Mouse (Mus musculus) embryonic fibroblast, embryonic 13.5 days (primary cell): Measurements from ENCODE around the gene Rhof. TPM values are rescaled to one million over a fixed set of nuclear protein-coding genes. Genes with fewer than 3 reads are reported as not detected.
A peak's percentile ranks its signal among the peaks of the same experiment; 100 is the strongest.

Experiments used
- H3K27ac ChIP-seq: 2 replicates; pipeline ENCODE4 v1.5.1; 2012; ENCODE audit warnings: low read length, control low read depth, inconsistent platforms; ENCODE audit not compliant: insufficient read depth
- H3K4me1 ChIP-seq: 2 replicates; pipeline ENCODE4 v1.6.1; 2011; ENCODE audit warnings: low read length; ENCODE audit not compliant: control insufficient read depth, insufficient read depth
- H3K4me3 ChIP-seq: 2 replicates; pipeline ENCODE4 v1.5.1; 2011; ENCODE audit warnings: mild to moderate bottlenecking, control low read depth, low read length; ENCODE audit not compliant: insufficient read depth
- CTCF ChIP-seq: IDR thresholded peaks from 2 replicates; pipeline ENCODE4 v1.5.1; 2011; ENCODE audit warnings: mild to moderate bottlenecking, control low read depth, low read length, moderate library complexity, borderline replicate concordance; ENCODE audit not compliant: insufficient read depth
- POLR2A ChIP-seq: IDR thresholded peaks from 2 replicates; pipeline ENCODE4 v1.6.1; 2011; ENCODE audit warnings: low read depth, mild to moderate bottlenecking, control low read depth, low read length, moderate library complexity
- polyA plus RNA-seq: library from polyadenylated mRNA; stranded (reverse); fragments of >200 nt; gene quantifications from 2 replicates; pipeline ENCODE4 v1.2.4, GENCODE M21; 2011; ENCODE audit warnings: low read depth; ENCODE audit not compliant: missing spikeins, insufficient read length

Rhof gene
- polyA plus RNA-seq, 1 experiment: 2.3 TPM

- TF ChIP-seq POLR2A (peak; percentile 77), CTCF (peak; percentile 79)
- peaks cover 13% of the 10 kb centered on the region; the same call in 1 of the 2 replicates for H3K4me1 ChIP-seq
- peak overlapping the region; percentile 40 for H3K4me3 ChIP-seq
- H3K27ac ChIP-seq: no peak overlapping the region
These were observed 17.2 kb upstream of the Rhof start for GRCm38 (mm10) chr5:123149451-123150400.

DNA sequence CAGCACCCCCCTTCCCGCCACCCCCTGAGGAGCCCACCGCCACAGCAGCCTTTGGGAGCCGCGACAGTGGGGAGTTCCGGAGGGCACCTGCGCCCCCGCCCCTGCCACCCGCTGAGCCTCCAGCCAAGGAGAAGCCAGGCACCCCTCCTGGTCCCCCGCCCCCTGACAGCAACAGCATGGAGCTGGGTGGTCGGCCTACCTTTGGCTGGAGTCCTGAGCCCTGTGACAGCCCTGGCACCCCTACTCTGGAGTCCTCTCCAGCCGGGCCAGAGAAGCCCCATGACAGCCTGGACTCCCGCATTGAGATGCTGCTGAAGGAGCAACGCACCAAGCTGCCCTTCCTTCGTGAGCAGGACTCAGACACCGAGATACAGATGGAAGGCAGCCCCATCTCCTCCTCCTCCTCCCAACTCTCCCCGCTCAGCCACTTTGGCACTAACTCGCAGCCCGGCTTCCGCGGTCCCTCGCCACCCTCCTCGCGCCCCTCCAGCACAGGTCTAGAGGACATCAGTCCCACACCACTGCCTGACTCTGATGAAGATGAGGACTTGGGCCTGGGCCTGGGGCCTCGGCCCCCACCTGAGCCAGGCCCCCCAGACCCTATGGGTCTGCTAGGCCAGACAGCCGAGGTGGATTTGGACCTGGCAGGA, 15.7 kb upstream of the Rhof start:
- no peak overlapping the region for H3K4me3 ChIP-seq

GRCm38 (mm10) chr5:123147569-123147968, 15.1 kb upstream of the Rhof start:
- Histone ChIP-seq H3K4me1 (peaks cover 16% of the 10 kb centered on the region; the same call in 1 of the 2 replicates), H3K27ac (no peak overlapping the region)
- TF ChIP-seq CTCF (no peak), POLR2A (no peak)

More for the DNA sequence above, 15.7 kb upstream of the Rhof start:
- TF ChIP-seq POLR2A: no peak
- no peak for TF ChIP-seq CTCF
- Histone ChIP-seq H3K4me1 (peaks cover 16% of the 10 kb centered on the region; the same call in 1 of the 2 replicates), H3K27ac (no peak overlapping the region)

GRCm38 (mm10) chr5:123146357-123146756, 13.9 kb upstream of the Rhof start:
- peaks cover 16% of the 10 kb centered on the region; the same call in 1 of the 2 replicates for H3K4me1 ChIP-seq
- no peak for TF ChIP-seq CTCF
- no peak for TF ChIP-seq POLR2A

More at GRCm38 (mm10) chr5:123147569-123147968, 15.1 kb upstream of the Rhof start:
- no peak overlapping the region for H3K4me3 ChIP-seq

DNA sequence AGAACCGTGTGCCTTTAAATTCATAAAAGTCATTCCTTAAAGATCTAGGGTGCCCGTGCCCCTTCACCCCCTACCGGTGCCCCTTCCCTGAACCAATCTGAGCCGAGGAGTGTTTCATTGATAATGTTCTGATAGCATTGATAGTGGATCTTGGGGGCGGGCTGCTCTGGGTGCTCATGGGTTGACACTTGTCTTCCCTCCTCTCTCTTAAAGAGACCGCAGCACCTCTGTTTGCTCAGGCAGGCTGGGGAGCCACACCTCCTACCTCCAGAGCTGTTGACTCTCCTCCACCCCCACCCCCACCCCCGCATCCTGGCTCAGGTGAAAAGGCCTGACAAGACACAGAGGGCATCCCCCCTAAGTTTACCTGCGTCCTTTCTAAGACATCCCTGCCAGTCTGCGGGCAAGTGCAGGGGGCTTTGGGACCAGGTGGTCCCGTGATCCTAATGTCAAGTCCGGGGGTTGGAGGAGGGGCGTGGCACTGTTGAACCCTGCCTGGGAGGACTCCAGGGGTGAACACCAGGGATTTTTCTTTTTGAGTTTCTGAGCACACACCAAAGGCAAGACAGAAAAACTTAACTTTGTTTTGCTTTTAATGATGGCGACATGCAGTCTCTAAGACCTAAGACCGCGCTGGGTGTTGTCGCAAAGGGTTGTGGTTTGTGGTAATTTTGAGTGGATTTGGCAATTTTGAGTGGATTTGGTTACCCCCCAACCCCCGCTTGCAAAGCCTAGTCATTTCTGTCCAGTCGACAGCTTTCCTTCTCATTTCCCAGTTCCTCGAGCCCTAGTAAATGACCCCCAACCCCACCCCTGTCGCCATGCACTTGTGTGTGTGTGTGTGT, 12.5 kb upstream of the Rhof start:
- H3K4me3 ChIP-seq: peak overlapping the region; percentile 82
- H3K4me1 ChIP-seq: peaks cover 16% of the 10 kb centered on the region; the same call in 1 of the 2 replicates
- TF ChIP-seq POLR2A (no peak), CTCF (no peak)
- H3K27ac ChIP-seq: no peak overlapping the region

More at GRCm38 (mm10) chr5:123146357-123146756, 13.9 kb upstream of the Rhof start:
- H3K4me3 ChIP-seq: no peak overlapping the region
- no peak overlapping the region for H3K27ac ChIP-seq

DNA sequence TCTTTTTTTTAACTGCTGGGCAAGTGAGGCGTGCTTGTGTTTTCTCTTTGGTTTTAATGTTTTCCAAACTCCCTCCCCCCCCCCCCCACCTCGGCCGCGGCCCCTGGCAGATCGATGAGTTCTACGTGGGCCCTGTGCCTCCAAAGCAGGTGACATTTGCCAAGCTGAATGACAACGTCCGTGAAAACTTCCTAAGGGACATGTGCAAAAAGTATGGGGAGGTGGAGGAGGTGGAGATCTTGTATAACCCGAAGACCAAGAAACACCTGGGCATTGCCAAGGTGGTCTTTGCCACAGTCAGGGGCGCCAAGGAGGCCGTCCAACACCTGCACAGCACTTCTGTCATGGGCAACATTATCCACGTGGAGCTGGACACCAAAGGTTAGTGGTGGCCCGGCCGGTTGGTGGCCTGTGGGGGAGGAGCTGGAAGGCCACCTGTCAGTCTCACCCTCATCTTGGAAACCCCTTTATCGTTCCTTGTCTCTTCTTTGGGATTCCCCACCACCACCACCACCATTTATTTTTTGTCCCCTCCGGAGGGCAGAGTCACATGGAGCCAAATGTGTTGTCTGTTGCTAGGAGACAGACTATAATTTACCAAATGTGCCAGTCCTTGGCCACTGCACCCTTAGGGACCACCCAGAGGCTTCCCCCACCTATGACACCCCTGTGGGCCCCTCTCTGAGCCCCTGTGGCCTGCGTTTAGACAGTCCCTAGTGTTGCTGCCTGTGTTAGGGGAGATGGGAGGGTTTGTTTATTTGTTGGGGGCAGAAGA, 11.7 kb upstream of the Rhof start:
- Histone ChIP-seq H3K4me3 (peak overlapping the region; percentile 82), H3K4me1 (peaks cover 12% of the 10 kb centered on the region; the same call in 1 of the 2 replicates), H3K27ac (no peak overlapping the region)
- no peak for TF ChIP-seq POLR2A
- TF ChIP-seq CTCF: no peak

- TF ChIP-seq POLR2A (no peak), CTCF (no peak)
- Histone ChIP-seq H3K4me1 (peaks cover 7% of the 10 kb centered on the region; the same call in 1 of the 2 replicates), H3K4me3 (peak overlapping the region; percentile 82), H3K27ac (no peak overlapping the region)
These were observed 10.9 kb upstream of the Rhof start for GRCm38 (mm10) chr5:123143251-123143970.
